Mouse (Mus musculus): ENCODE results near the gene Btrc.
"Not testable (repeated sequence)": the region's sequence is repeated elsewhere in the genome, so short reads cannot be mapped to it uniquely, and the experiment has no call there.

DNA sequence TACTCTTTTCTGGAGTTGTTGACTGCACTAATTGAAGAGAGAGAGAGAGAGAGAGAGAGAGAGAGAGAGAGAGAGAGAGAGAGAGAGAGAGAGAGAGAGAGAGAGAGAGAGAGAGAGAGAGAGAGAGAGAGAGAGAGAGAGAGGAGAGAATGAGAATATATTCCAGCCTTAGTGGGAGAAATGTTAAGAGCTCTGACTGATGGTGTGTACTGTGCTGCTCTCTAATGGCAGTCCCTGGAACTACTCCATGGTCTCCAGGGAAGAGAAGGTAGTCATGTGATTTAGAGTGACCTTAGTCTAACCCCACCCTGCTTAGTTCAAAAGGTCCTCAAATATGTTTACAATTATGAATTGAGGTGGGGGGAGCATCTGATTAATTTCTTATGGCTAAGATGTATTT lies 72.5 kb downstream of the Btrc start:
- not testable (repeated sequence) for TF ChIP-seq POLR2A (IDR thresholded peaks at IDR 0.05; ENCODE audit: borderline replicate concordance, insufficient read depth, low read length)
- TF ChIP-seq CTCF (IDR thresholded peaks at IDR 0.05; ENCODE audit: borderline replicate concordance, insufficient read depth, low read depth, low read length) = peak; percentile 76

All from cerebellum, adult 2 months (tissue).